Mouse (Mus musculus) lung, postnatal 0 days (tissue): ENCODE measurements around the gene Cd59a. TPM values are rescaled to one million over a fixed set of nuclear protein-coding genes. Genes with fewer than 3 reads are reported as not detected.

ENCODE experiments used
- ATAC-seq: fragments of 200-750 bp; cut with Nextera tagmentation; 2 replicates; pipeline ENCODE4 v1.8.0; 2017; ENCODE audit warnings: moderate library complexity
- DNase-seq: peaks from one replicate; pipeline ENCODE4 v3.0.0-alpha.2; 2016; ENCODE audit warnings: low spot score
- H3K27ac ChIP-seq: fragments of 300-500 bp; sonication (generic); 2 replicates; pipeline ENCODE4 v1.5.1; 2014; ENCODE audit warnings: antibody characterized with exemption, mild to moderate bottlenecking, low read length, mixed read lengths
- H3K27me3 ChIP-seq: fragments of 300-500 bp; sonication (generic); replicated peaks from 2 replicates; pipeline ENCODE4 v1.6.1; 2014; ENCODE audit warnings: low read length, mixed read lengths; ENCODE audit not compliant: insufficient read depth
- H3K36me3 ChIP-seq: fragments of 300-500 bp; sonication (generic); 2 replicates; pipeline ENCODE4 v1.6.1; 2014; ENCODE audit warnings: low read length, mixed read lengths; ENCODE audit not compliant: insufficient read depth
- H3K4me1 ChIP-seq: fragments of 300-500 bp; sonication (generic); 2 replicates; pipeline ENCODE4 v1.6.1; 2014; ENCODE audit warnings: antibody characterized with exemption, low read depth, low read length, mixed read lengths; ENCODE audit not compliant: insufficient read depth
- H3K4me2 ChIP-seq: fragments of 300-500 bp; sonication (generic); replicated peaks from 2 replicates; pipeline ENCODE4 v1.6.1; 2014; ENCODE audit warnings: low read depth, mild to moderate bottlenecking, low read length, moderate library complexity, mixed read lengths
- H3K4me3 ChIP-seq: fragments of 300-500 bp; sonication (generic); 2 replicates; pipeline ENCODE4 v1.5.1; 2014; ENCODE audit warnings: low read depth, low read length
- H3K9ac ChIP-seq: fragments of 300-500 bp; sonication (generic); replicated peaks from 2 replicates; pipeline ENCODE4 v1.6.1; 2014; ENCODE audit warnings: low read depth, mild to moderate bottlenecking
- H3K9me3 ChIP-seq: fragments of 300-500 bp; sonication (generic); 2 replicates; pipeline ENCODE4 v1.6.1; 2016; ENCODE audit warnings: low read length, mixed read lengths
- CTCF ChIP-seq: IDR thresholded peaks from 2 replicates; pipeline ENCODE4 v1.5.1; 2016; ENCODE audit warnings: antibody characterized with exemption, mild to moderate bottlenecking
- EP300 ChIP-seq: IDR thresholded peaks from 2 replicates; pipeline ENCODE4 v1.6.1; 2016; ENCODE audit warnings: antibody characterized with exemption, mild to moderate bottlenecking, control low read depth
- WGBS: fragments of 180-500 bp; shearing (Covaris S2); extraction: QIAGEN DNeasy Blood & Tissue Kit; methylation state at CpG from one replicate; pipeline ENCODE4 v1.1.7; 2014; 5-methylcytosine and 5-hydroxymethylcytosine counted together
- polyA plus RNA-seq: library from polyadenylated mRNA; unstranded; fragments of >200 nt; fragmentation: Nextera tagmentation; extraction: Ambion mirVana; gene quantifications from 2 replicates; pipeline ENCODE4 v1.2.1, GENCODE M21; 2015

The Cd59a gene
- polyA plus RNA-seq, 1 experiment from 2014 or later, result 32.4 TPM

- Histone ChIP-seq H3K27me3 (no peaks in the 10 kb centered on the region), H3K4me3 (no peak overlapping the region), H3K36me3 (no peaks in the 10 kb centered on the region), H3K9ac (no peak overlapping the region), H3K9me3 (no peaks in the 10 kb centered on the region), H3K27ac (no peak overlapping the region), H3K4me1 (no peaks in the 10 kb centered on the region), H3K4me2 (no peak overlapping the region)
- DNase-seq (peak; percentile 31), ATAC-seq (no peak)
- WGBS, result 73% methylated on average over 13 of the region's 13 CpGs
- TF ChIP-seq EP300 (no peak), CTCF (no peak)
Measured at GRCm38 (mm10) chr2:104128803-104129531, 33.4 kb downstream of the Cd59a start.

GRCm38 (mm10) chr2:104130165-104130564 is 34.6 kb downstream of the Cd59a start:
- 50% methylated on average over 6 of the region's 6 CpGs for WGBS
- Histone ChIP-seq H3K4me3 (no peak overlapping the region), H3K9ac (no peak overlapping the region), H3K27me3 (no peaks in the 10 kb centered on the region), H3K36me3 (no peaks in the 10 kb centered on the region), H3K4me2 (no peak overlapping the region), H3K27ac (no peak overlapping the region), H3K9me3 (no peaks in the 10 kb centered on the region), H3K4me1 (no peaks in the 10 kb centered on the region)
- peak; percentile 31; the same call in 1 of the 2 replicates for ATAC-seq
- no peak for DNase-seq
- TF ChIP-seq EP300 (no peak), CTCF (no peak)

GRCm38 (mm10) chr2:104130969-104131368 is 35.4 kb downstream of the Cd59a start:
- Histone ChIP-seq H3K9me3 (no peaks in the 10 kb centered on the region), H3K27me3 (no peaks in the 10 kb centered on the region), H3K27ac (no peak overlapping the region), H3K9ac (no peak overlapping the region), H3K36me3 (no peaks in the 10 kb centered on the region), H3K4me2 (no peak overlapping the region), H3K4me1 (no peaks in the 10 kb centered on the region), H3K4me3 (no peak overlapping the region)
- DNase-seq (peak; percentile 28), ATAC-seq (no peak)
- 59% methylated on average over 3 of the region's 3 CpGs for WGBS
- TF ChIP-seq EP300 (no peak), CTCF (peak; percentile 71)

- no peaks in the 10 kb centered on the region for H3K9me3 ChIP-seq
- 61% methylated on average over 7 of the region's 7 CpGs for WGBS
- ATAC-seq, result no peak
- DNase-seq, result no peak
- H3K36me3 ChIP-seq, result no peaks in the 10 kb centered on the region
- no peak overlapping the region for H3K4me2 ChIP-seq
- H3K4me1 ChIP-seq, result no peaks in the 10 kb centered on the region
- TF ChIP-seq EP300, result no peak
- TF ChIP-seq CTCF, result no peak
- no peak overlapping the region for H3K4me3 ChIP-seq
- H3K27me3 ChIP-seq, result no peaks in the 10 kb centered on the region
- no peak overlapping the region for H3K9ac ChIP-seq
- H3K27ac ChIP-seq, result no peak overlapping the region
Measured at GRCm38 (mm10) chr2:104132266-104132859, 36.8 kb downstream of the Cd59a start.

- Histone ChIP-seq H3K4me1 (no peaks in the 10 kb centered on the region), H3K9ac (no peak overlapping the region), H3K4me2 (no peak overlapping the region), H3K36me3 (no peaks in the 10 kb centered on the region), H3K27me3 (no peaks in the 10 kb centered on the region), H3K4me3 (no peak overlapping the region), H3K9me3 (no peaks in the 10 kb centered on the region), H3K27ac (no peak overlapping the region)
- no peak for ATAC-seq
- TF ChIP-seq CTCF (no peak), EP300 (no peak)
- 19% methylated on average over 12 of the region's 12 CpGs for WGBS
- DNase-seq, result no peak
Measured at GRCm38 (mm10) chr2:104133042-104133810, 37.6 kb downstream of the Cd59a start.
